ENCODE assay signal across 8 mouse cellular contexts in the genomic region with DNA sequence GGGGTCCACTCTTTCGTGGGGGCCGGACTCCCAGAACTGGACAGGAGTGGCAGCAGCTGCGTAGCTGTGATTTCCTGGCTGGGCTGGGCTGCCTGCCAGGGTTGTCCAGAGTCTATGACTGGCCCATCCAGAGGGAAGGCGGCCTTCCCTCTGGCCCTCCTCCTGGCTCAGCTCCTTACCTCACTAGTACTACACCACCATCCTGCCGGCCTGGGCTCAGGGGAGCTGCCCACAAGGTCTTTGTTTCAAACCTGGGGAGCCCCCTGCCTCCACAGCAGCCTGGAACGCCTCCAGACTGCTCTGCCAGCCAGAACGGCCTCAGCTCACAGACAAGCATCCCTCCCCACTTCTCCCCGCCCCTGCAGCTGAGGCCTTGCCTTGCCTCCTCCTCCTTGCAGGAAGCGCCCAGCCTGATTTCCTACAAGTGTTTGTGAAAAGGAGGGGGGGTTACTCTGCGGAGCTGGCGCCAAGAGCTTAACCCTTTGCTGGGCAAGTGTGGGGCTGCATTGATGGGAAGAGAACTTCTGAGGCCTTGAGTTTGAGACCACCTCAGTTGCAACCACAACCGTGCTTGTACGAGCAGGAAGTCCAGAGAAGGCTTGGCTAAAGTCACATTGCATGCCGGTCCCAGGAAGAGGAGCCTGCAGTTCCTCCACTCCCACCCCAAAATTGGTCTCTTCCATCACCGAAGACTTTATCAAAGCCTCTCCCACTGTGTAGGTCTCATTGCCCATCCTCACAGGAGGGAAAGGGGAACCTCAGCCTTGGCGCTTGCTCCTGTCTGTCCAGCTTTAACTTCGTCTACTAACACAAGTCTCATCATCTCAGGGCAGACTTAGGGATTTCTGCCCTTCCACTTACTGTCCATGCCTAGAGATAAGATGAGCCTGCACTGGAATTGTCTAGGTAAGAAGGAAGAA. TPM values are rescaled to one million over a fixed set of nuclear protein-coding genes. Genes with fewer than 3 reads are reported as not detected.
DNase-seq lines count a peak whose midpoint lies in the region; ATAC-seq lines count a peak whose summit lies in the region.

Gene Akna (minus strand): TSS at position 315 of the 920 bp plus-strand sequence.

- peak; percentile 84 for ATAC-seq in hindbrain, embryonic 14.5 days (ENCODE audit: low FRiP score)

- peak within 1 kb of the TSS; percentile 25 for H3K9ac ChIP-seq in hindbrain, embryonic 14.5 days

- H3K36me3 ChIP-seq in hindbrain, embryonic 14.5 days (replicated peaks; ENCODE audit: control insufficient read depth, insufficient read depth) = no peaks in the 10 kb centered on the region

- H3K27ac ChIP-seq in hindbrain, embryonic 14.5 days = peak within 1 kb of the TSS; percentile 68

- 13% methylated on average over 17 of the region's 17 CpGs for WGBS in hindbrain, embryonic 14.5 days

- H3K9me3 ChIP-seq in hindbrain, embryonic 14.5 days (ENCODE audit: control insufficient read depth, low read length) = no peaks in the 10 kb centered on the region

- peak; percentile 59 for DNase-seq in MEL-GATA-1-ER (ENCODE audit: extremely low read depth, low read depth)
- DNase-seq in cerebellum, postnatal 4 days (ENCODE audit: low spot score in 2 of 2) = peak; percentile 64 to 82
- peak; percentile 63 for DNase-seq in frontal cortex, postnatal 36 days (ENCODE audit: low spot score in 2 of 2)
- peak; percentile 73 for DNase-seq in hindbrain, embryonic 14.5 days (ENCODE audit: low spot score)
- peak; percentile 45 for DNase-seq in left cerebral cortex, adult 11 months (ENCODE audit: low spot score)
- DNase-seq in lung, postnatal 36 days = peak; percentile 96
- peak; percentile 82 for DNase-seq in retina, postnatal 1 day
- DNase-seq in urinary bladder, adult 18-20 months (ENCODE audit: low spot score in 2 of 2) = peak; percentile 41 to 78

- H3K27me3 ChIP-seq in hindbrain, embryonic 14.5 days (ENCODE audit: control insufficient read depth, insufficient read depth, low read length) = no peaks in the 10 kb centered on the region

- no peak within 1 kb of the TSS; the same call in 1 of the 2 replicates for H3K4me3 ChIP-seq in hindbrain, embryonic 14.5 days (replicated peaks; ENCODE audit: low read length)

- peaks cover 37% of the 10 kb centered on the region for H3K4me1 ChIP-seq in hindbrain, embryonic 14.5 days (replicated peaks; ENCODE audit: control insufficient read depth, insufficient read depth, low read length)

- H3K4me2 ChIP-seq in hindbrain, embryonic 14.5 days (replicated peaks) = peak within 1 kb of the TSS; percentile 32

RNA-seq across cellular contexts. Expression of gene Akna, which starts in this region (rescaled TPM):
- polyA plus RNA-seq in hindbrain, embryonic 14.5 days (2014; fragmentation: Nextera tagmentation; extraction: Ambion mirVana) = 3.9 and 4.6 TPM in 2 replicates

Comparison
In these comparisons a context has a peak if more than half of its experiments do, and no peak if none do; other contexts are left out.
1. DNase-seq: peak in every context shown above with its lines; median percentile 96 in lung, postnatal 36 days; 82 in retina, postnatal 1 day; 73 in cerebellum, postnatal 4 days; 73 in hindbrain, embryonic 14.5 days; 63 in frontal cortex, postnatal 36 days; 60 in urinary bladder, adult 18-20 months; 59 in MEL-GATA-1-ER; 45 in left cerebral cortex, adult 11 months.